Mouse (Mus musculus) brain, embryonic 14.5 days (tissue): ENCODE results near the gene Ier5l. TPM values are rescaled to one million over a fixed set of nuclear protein-coding genes. Genes with fewer than 3 reads are reported as not detected.

Source experiments
- DNase-seq: peaks from one replicate; pipeline ENCODE4 v3.0.0-alpha.2; 2011; ENCODE audit warnings: low read depth
- CTCF ChIP-seq: fragments of 200-500 bp; IDR thresholded peaks from 2 replicates; pipeline ENCODE4 v1.5.1; 2012; ENCODE audit warnings: inconsistent platforms, mild to moderate bottlenecking, moderate library complexity, borderline replicate concordance; ENCODE audit not compliant: insufficient read depth, insufficient read length; ENCODE audit errors: extremely low read depth
- POLR2A ChIP-seq: fragments of 200-500 bp; IDR thresholded peaks from 2 replicates; pipeline ENCODE4 v1.6.1; 2012; ENCODE audit warnings: mild to moderate bottlenecking, inconsistent platforms, borderline replicate concordance; ENCODE audit not compliant: poor library complexity, insufficient read depth, insufficient read length, severe bottlenecking; ENCODE audit errors: extremely low read depth
- polyA plus RNA-seq: library from polyadenylated mRNA; depleted of rRNA; stranded (reverse); fragments of >200 nt; gene quantifications from 2 replicates; pipeline ENCODE4 v1.2.3, GENCODE M21; 2012

The Ier5l gene
- polyA plus RNA-seq, 1 experiment, result 26.1 TPM

GRCm38 (mm10) chr2:30448371-30448770 is 25.6 kb downstream of the Ier5l start:
- DNase-seq, result no peak
- TF ChIP-seq CTCF (no peak), POLR2A (no peak)

GRCm38 (mm10) chr2:30446891-30447826 is 26.9 kb downstream of the Ier5l start:
- no peak for DNase-seq
- no peak for TF ChIP-seq POLR2A

- TF ChIP-seq CTCF (no peak), POLR2A (no peak)
- no peak for DNase-seq
Measured at GRCm38 (mm10) chr2:30445312-30445711, 28.7 kb downstream of the Ier5l start.

- TF ChIP-seq CTCF (no peak), POLR2A (no peak)
- no peak for DNase-seq
Measured at GRCm38 (mm10) chr2:30444450-30444849, 29.6 kb downstream of the Ier5l start.

- TF ChIP-seq CTCF (no peak), POLR2A (no peak)
- DNase-seq, result no peak
Measured at GRCm38 (mm10) chr2:30444006-30444405, 30.0 kb downstream of the Ier5l start.

GRCm38 (mm10) chr2:30443281-30443680 is 30.7 kb downstream of the Ier5l start:
- DNase-seq, result no peak

GRCm38 (mm10) chr2:30442498-30442890 is 31.5 kb downstream of the Ier5l start:
- TF ChIP-seq POLR2A (no peak), CTCF (no peak)
- no peak for DNase-seq

More at GRCm38 (mm10) chr2:30443281-30443680, 30.7 kb downstream of the Ier5l start:
- no peak for TF ChIP-seq POLR2A
- no peak for TF ChIP-seq CTCF

GRCm38 (mm10) chr2:30441518-30442497 is 32.2 kb downstream of the Ier5l start:
- TF ChIP-seq CTCF (no peak), POLR2A (no peak)
- peak; percentile 97 for DNase-seq

- DNase-seq, result peak; percentile 89
- peak; percentile 81; the same call in 1 of the 2 replicates for TF ChIP-seq CTCF
- no peak for TF ChIP-seq POLR2A
Measured at GRCm38 (mm10) chr2:30440701-30441517, 33.1 kb downstream of the Ier5l start.

GRCm38 (mm10) chr2:30440211-30440700 is 33.8 kb downstream of the Ier5l start:
- DNase-seq, result peak; percentile 39
- no peak for TF ChIP-seq POLR2A
- no peak for TF ChIP-seq CTCF
